Mouse (Mus musculus): ENCODE data around the gene Hmg20b. TPM values are rescaled to one million over a fixed set of nuclear protein-coding genes. Genes with fewer than 3 reads are reported as not detected.

Gene Hmg20b
- polyA plus RNA-seq, 1 experiment from 2014 or later, result 39.9 TPM

- H3K4me2 ChIP-seq, result peak within 1 kb of the TSS; percentile 80
- H3K4me1 ChIP-seq, result peaks cover 65% of the 10 kb centered on the region
- H3K9me3 ChIP-seq (replicated peaks), result no peaks in the 10 kb centered on the region
- H3K27ac ChIP-seq, result peak within 1 kb of the TSS; percentile 88
- peaks cover 61% of the 10 kb centered on the region for H3K36me3 ChIP-seq
- H3K9ac ChIP-seq, result peak within 1 kb of the TSS; percentile 93
- under 1% methylated on average over 68 of the region's 68 CpGs for WGBS (ENCODE audit: insufficient replicate concordance)
- H3K4me3 ChIP-seq, result peak within 1 kb of the TSS; percentile 96
- peak; percentile 87 for ATAC-seq
- H3K27me3 ChIP-seq (replicated peaks), result no peaks in the 10 kb centered on the region
Measured at GRCm38 (mm10) chr10:81320550-81321347, 29.5 kb downstream of the Hmg20b start, which contains the start of gene Cactin. Gene Cactin, plus strand, starts transcription at chr10:81321103.

DNA sequence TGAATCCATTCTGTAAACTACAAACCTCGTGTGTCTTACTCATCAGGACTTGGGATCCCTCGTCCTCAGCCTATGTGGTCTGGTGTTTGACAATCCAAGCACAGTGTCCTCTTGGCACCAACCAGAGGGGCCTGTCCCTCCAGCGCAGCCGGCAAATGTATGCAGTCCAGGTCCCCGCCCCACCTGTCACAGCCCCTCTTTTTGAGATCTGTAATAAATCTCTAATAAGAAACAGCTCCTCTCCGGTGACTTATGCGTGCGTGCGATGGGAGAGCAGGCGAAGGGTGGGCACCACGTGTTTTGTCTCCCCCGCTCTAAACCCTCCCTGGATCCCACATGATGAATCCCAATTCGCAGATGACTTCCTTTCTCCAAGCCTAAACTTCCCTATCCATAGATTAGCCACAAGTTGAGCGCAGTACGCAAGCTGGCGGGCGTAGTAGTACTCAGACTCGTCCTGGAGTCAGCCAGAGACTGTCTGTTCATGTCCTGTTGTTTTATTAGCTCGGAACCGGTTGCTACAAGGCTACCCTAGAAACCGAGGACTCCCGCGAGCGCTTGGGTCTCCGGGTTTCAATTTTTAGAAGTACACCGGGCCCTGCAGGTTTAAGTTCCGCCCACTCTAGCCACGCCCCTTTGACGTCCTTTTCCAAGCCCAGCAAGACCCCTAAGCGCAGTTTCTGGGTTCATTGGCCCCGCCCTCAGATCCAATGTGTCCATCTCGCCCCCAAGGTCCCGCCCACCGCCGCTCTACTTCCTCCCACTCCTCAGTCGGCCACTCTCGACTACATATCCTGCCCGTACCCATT, 30.3 kb downstream of the Hmg20b start:
- WGBS (ENCODE audit: insufficient replicate concordance), result 3% methylated on average over 38 of the region's 38 CpGs
- H3K36me3 ChIP-seq, result peaks cover 61% of the 10 kb centered on the region
- peaks cover 64% of the 10 kb centered on the region for H3K4me1 ChIP-seq

GRCm38 (mm10) chr10:81319330-81319699, 31.0 kb downstream of the Hmg20b start:
- peak overlapping the region; percentile 80 for H3K4me2 ChIP-seq
- 43% methylated on average over 8 of the region's 8 CpGs for WGBS (ENCODE audit: insufficient replicate concordance)
- peak overlapping the region; percentile 96 for H3K4me3 ChIP-seq
- H3K9me3 ChIP-seq (replicated peaks), result no peaks in the 10 kb centered on the region
- peak overlapping the region; percentile 88 for H3K27ac ChIP-seq
- no peaks in the 10 kb centered on the region for H3K27me3 ChIP-seq (replicated peaks)
- peaks cover 61% of the 10 kb centered on the region for H3K36me3 ChIP-seq
- no peak for ATAC-seq
- peak overlapping the region; percentile 74 for H3K9ac ChIP-seq
- peaks cover 67% of the 10 kb centered on the region for H3K4me1 ChIP-seq

More for the DNA sequence above, 30.3 kb downstream of the Hmg20b start:
- Histone ChIP-seq H3K27ac (peak overlapping the region; percentile 88), H3K4me2 (peak overlapping the region; percentile 80), H3K9ac (peak overlapping the region; percentile 74), H3K27me3 (replicated peaks) (no peaks in the 10 kb centered on the region), H3K4me3 (peak overlapping the region; percentile 96), H3K9me3 (replicated peaks) (no peaks in the 10 kb centered on the region)
- ATAC-seq, result no peak

GRCm38 (mm10) chr10:81318589-81319329, 31.5 kb downstream of the Hmg20b start:
- no peak for ATAC-seq
- peak overlapping the region; percentile 88; the same call in 1 of the 2 replicates for H3K27ac ChIP-seq
- 83% methylated on average over 13 of the region's 13 CpGs for WGBS (ENCODE audit: insufficient replicate concordance)

DNA sequence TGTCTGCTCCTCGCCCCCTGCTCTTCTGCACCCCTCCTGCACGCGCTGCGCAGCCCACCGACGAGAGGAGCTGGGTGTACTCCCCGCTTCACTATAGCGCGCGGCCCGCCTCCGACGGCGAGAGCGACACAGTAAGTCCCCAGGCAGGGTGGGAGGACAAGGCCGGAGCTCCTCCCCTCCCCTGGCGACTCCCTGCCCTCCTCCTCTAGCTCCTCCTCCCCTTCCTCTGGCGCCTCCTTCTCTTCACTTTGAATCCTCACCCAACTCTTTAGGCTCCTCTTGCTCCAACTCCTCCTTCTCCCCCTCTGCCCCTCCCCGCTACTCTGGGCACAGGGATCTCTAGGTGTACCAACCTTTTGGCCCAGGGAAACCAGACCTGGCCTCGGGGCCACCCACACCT, 33.0 kb downstream of the Hmg20b start:
- peak overlapping the region; percentile 18; the same call in 1 of the 2 replicates for H3K27ac ChIP-seq
- H3K9ac ChIP-seq, result peak overlapping the region; percentile 44
- H3K4me1 ChIP-seq, result peaks cover 60% of the 10 kb centered on the region
- WGBS (ENCODE audit: insufficient replicate concordance), result 21% methylated on average over 20 of the region's 20 CpGs
- H3K4me3 ChIP-seq, result peak overlapping the region; percentile 16
- H3K9me3 ChIP-seq (replicated peaks), result no peaks in the 10 kb centered on the region
- peak overlapping the region; percentile 63 for H3K4me2 ChIP-seq
- no peaks in the 10 kb centered on the region for H3K27me3 ChIP-seq (replicated peaks)
- H3K36me3 ChIP-seq, result peaks cover 61% of the 10 kb centered on the region
- ATAC-seq, result no peak

More at GRCm38 (mm10) chr10:81318589-81319329, 31.5 kb downstream of the Hmg20b start:
- Histone ChIP-seq H3K36me3 (peaks cover 61% of the 10 kb centered on the region), H3K9ac (peak overlapping the region; percentile 74), H3K4me1 (peaks cover 71% of the 10 kb centered on the region), H3K4me3 (no peak overlapping the region; the same call in 1 of the 2 replicates), H3K27me3 (replicated peaks) (no peaks in the 10 kb centered on the region), H3K9me3 (replicated peaks) (no peaks in the 10 kb centered on the region), H3K4me2 (peak overlapping the region; percentile 80)

DNA sequence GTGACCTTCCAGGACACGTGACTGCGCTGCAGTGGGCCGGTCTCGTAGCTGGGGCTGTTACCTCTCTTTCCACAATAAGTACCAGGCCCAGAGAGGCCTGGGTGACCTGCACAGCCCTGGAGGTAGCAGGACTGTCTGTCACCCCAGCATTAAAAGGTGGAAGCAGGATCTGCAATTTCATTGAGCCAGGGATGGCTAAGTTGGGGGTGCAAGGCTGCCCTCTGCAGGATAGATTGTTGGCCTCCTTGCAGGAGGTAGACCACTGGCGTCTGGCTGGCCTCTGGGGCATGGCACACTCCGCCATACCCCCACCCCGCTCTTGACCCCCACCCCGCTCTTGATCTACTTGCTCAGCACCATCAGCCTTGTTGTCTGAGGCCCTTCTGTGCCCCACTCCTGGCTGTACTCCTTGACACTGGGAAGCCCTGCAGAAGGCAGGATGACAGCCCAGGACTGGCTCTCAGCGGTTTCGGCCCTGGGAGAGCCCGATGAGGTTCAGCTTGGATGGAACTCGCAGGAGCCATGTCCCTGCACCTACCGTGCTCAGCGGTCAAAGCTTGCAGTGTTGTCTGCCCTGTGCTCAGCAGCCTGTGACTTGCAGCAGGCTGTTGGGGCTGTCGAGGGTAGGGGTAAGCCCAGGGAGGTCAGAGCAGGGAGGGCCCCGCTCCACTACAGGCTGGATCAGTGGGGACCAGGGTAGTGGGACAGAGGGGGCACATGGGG, 33.8 kb downstream of the Hmg20b start:
- H3K4me1 ChIP-seq, result peaks cover 53% of the 10 kb centered on the region
- peak overlapping the region; percentile 44 for H3K9ac ChIP-seq
- 62% methylated on average over 16 of the region's 16 CpGs for WGBS (ENCODE audit: insufficient replicate concordance)
- H3K27ac ChIP-seq, result peak overlapping the region; percentile 18
- no peaks in the 10 kb centered on the region for H3K27me3 ChIP-seq (replicated peaks)
- no peak for ATAC-seq
- H3K36me3 ChIP-seq, result peaks cover 66% of the 10 kb centered on the region
- no peaks in the 10 kb centered on the region for H3K9me3 ChIP-seq (replicated peaks)
- H3K4me3 ChIP-seq, result peak overlapping the region; percentile 16
- H3K4me2 ChIP-seq, result peak overlapping the region; percentile 63

DNA sequence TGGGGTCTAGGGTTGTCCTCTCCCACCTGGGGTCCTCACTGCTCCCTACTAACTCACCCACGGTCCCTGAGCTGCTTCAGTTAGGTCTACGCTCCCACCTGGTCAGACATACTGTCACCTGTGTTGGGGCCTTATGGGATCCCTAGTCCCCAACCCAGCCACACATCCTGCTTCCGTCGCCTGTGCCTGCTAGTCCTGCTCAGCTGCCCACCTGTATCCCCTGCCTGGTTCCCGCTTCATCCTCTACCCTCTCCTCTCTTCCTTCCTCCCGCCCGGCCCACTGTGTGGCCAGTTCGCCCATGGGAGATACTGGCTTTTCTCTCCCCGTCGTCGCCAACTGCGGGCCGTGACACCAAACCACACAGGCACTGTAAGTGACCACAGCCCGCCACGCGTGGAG, 34.7 kb downstream of the Hmg20b start:
- no peak overlapping the region; the same call in 1 of the 2 replicates for H3K9ac ChIP-seq
- no peak overlapping the region for H3K4me3 ChIP-seq
- no peak overlapping the region for H3K4me2 ChIP-seq
- H3K27ac ChIP-seq, result no peak overlapping the region
- peaks cover 75% of the 10 kb centered on the region for H3K36me3 ChIP-seq
- ATAC-seq, result no peak
- H3K27me3 ChIP-seq (replicated peaks), result no peaks in the 10 kb centered on the region
- 90% methylated on average over 16 of the region's 16 CpGs for WGBS (ENCODE audit: insufficient replicate concordance)
- no peaks in the 10 kb centered on the region for H3K9me3 ChIP-seq (replicated peaks)
- peaks cover 53% of the 10 kb centered on the region for H3K4me1 ChIP-seq

DNA sequence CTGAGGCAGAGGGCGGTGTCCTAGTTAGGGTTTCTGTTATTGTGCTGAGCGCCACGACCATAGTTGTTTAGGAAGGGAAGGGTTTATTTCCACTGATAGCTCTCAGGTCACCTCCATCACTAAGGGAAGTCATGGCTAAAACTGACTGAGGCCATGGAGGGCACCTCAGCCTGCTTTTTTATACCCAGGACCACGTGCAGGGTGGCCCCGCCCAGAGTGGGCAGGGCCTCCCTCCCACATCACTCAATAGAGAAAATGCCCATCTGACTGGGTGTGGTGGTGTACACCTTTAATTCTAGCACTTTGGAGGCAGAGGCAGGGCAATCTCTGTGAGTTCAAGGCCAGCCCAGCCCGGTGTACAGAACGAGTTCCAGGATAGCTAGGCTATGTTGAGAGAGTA, 36.1 kb downstream of the Hmg20b start:
- Histone ChIP-seq H3K27me3 (replicated peaks) (no peaks in the 10 kb centered on the region), H3K4me1 (peaks cover 44% of the 10 kb centered on the region), H3K9me3 (replicated peaks) (no peaks in the 10 kb centered on the region), H3K9ac (no peak overlapping the region), H3K36me3 (peaks cover 89% of the 10 kb centered on the region), H3K4me3 (no peak overlapping the region), H3K27ac (no peak overlapping the region), H3K4me2 (no peak overlapping the region)
- ATAC-seq, result no peak
- WGBS (ENCODE audit: insufficient replicate concordance), result 68% methylated on average over 7 of the region's 7 CpGs

GRCm38 (mm10) chr10:81313581-81313980, 36.7 kb downstream of the Hmg20b start:
- ATAC-seq, result no peak

DNA sequence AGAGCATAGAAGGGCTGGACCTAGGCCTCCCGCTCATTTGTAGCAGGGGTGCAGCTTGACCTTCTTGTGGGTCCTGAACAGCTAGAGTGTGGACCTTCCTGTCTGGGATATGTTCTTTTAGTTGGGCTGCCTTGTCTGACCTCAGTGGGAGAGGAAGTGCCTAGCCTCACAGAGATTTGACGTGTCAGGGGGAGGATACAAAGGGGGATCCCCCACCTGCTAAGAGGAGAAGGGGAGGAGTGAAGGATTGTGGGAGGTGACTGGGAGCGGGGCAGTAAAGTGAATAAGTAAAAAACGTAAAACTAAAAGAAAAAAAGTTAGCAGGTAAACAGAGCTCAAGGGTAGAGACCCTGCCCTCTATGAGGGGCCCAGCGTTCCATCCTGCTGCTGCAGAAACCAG, 40.7 kb downstream of the Hmg20b start:
- no peaks in the 10 kb centered on the region for H3K27me3 ChIP-seq (replicated peaks)
- H3K4me3 ChIP-seq, result no peak overlapping the region
- peaks cover 16% of the 10 kb centered on the region for H3K4me1 ChIP-seq
- peaks cover 95% of the 10 kb centered on the region for H3K36me3 ChIP-seq
- no peak overlapping the region for H3K4me2 ChIP-seq
- H3K9me3 ChIP-seq (replicated peaks), result no peaks in the 10 kb centered on the region
- ATAC-seq, result no peak
- H3K27ac ChIP-seq, result no peak overlapping the region
- 81% methylated on average over 5 of the region's 5 CpGs for WGBS (ENCODE audit: insufficient replicate concordance)
- no peak overlapping the region for H3K9ac ChIP-seq

More at GRCm38 (mm10) chr10:81313581-81313980, 36.7 kb downstream of the Hmg20b start:
- Histone ChIP-seq H3K27me3 (replicated peaks) (no peaks in the 10 kb centered on the region), H3K9ac (no peak overlapping the region), H3K4me2 (no peak overlapping the region), H3K36me3 (peaks cover 90% of the 10 kb centered on the region), H3K4me1 (peaks cover 38% of the 10 kb centered on the region), H3K27ac (no peak overlapping the region), H3K9me3 (replicated peaks) (no peaks in the 10 kb centered on the region), H3K4me3 (no peak overlapping the region)
- 88% methylated on average over 13 of the region's 13 CpGs for WGBS (ENCODE audit: insufficient replicate concordance)
